Mouse (Mus musculus) intestine, embryonic 16.5 days (tissue): ENCODE measurements around the gene Cdh6. TPM values are rescaled to one million over a fixed set of nuclear protein-coding genes. Genes with fewer than 3 reads are reported as not detected.
A peak's percentile ranks its signal among the peaks of the same experiment; 100 is the strongest.

Source experiments
- ATAC-seq: fragments of 200-750 bp; cut with Nextera tagmentation; 2 replicates; pipeline ENCODE4 v1.8.0; 2017; ENCODE audit warnings: moderate TSS enrichment, moderate library complexity
- H3K27ac ChIP-seq: fragments of 300-500 bp; sonication (generic); 2 replicates; pipeline ENCODE4 v1.5.1; 2014; ENCODE audit warnings: mild to moderate bottlenecking, low read length
- H3K27me3 ChIP-seq: fragments of 300-500 bp; sonication (generic); replicated peaks from 2 replicates; pipeline ENCODE4 v1.6.1; 2014; ENCODE audit warnings: low read length, control low read depth, mixed read lengths; ENCODE audit not compliant: control insufficient read depth, insufficient read depth
- H3K36me3 ChIP-seq: fragments of 300-500 bp; sonication (generic); 2 replicates; pipeline ENCODE4 v1.6.1; 2014; ENCODE audit warnings: low read length, control low read depth; ENCODE audit not compliant: control insufficient read depth, insufficient read depth
- H3K4me1 ChIP-seq: fragments of 300-500 bp; sonication (generic); 2 replicates; pipeline ENCODE4 v1.6.1; 2014; ENCODE audit warnings: low read length, control low read depth, mixed read lengths; ENCODE audit not compliant: control insufficient read depth, insufficient read depth
- H3K4me2 ChIP-seq: fragments of 300-500 bp; sonication (generic); 2 replicates; pipeline ENCODE4 v1.6.1; 2014; ENCODE audit warnings: low read depth, low read length, control low read depth
- H3K4me3 ChIP-seq: fragments of 300-500 bp; sonication (generic); 2 replicates; pipeline ENCODE4 v1.5.1; 2014; ENCODE audit warnings: mild to moderate bottlenecking, low read length
- H3K9ac ChIP-seq: fragments of 300-500 bp; sonication (generic); 2 replicates; pipeline ENCODE4 v1.6.1; 2014; ENCODE audit warnings: low read depth, low read length
- H3K9me3 ChIP-seq: fragments of 300-500 bp; sonication (generic); 2 replicates; pipeline ENCODE4 v1.6.1; 2016; ENCODE audit warnings: low read length, control low read depth; ENCODE audit not compliant: control insufficient read depth
- WGBS: fragments of 180-500 bp; shearing (Covaris S2); extraction: QIAGEN DNeasy Blood & Tissue Kit; methylation state at CpG from one replicate; pipeline ENCODE4 v1.1.7; 2014; 5-methylcytosine and 5-hydroxymethylcytosine counted together
- polyA plus RNA-seq: library from polyadenylated mRNA; unstranded; fragments of >200 nt; fragmentation: Nextera tagmentation; extraction: Ambion mirVana; gene quantifications from 2 replicates; pipeline ENCODE4 v1.2.1, GENCODE M21; 2015

Cdh6 gene
- polyA plus RNA-seq, 1 experiment from 2014 or later = 5.1 TPM

DNA sequence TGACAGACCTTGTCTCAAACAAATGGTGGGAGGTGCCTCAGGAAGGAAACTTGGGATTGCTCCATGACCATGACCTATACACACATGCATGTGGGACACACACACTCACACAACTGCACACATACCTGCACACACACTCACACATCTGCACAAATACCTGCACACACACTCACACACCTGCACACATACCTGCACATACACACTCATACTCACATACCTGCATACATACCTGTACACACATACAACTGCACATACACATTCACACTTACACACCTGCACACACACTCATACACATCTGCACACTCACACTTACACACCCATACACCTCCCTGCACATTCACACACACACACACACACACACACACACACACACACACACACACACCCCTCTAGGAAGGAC lies 20.6 kb upstream of the Cdh6 start:
- no peak for ATAC-seq
- no peak overlapping the region for H3K4me3 ChIP-seq

DNA sequence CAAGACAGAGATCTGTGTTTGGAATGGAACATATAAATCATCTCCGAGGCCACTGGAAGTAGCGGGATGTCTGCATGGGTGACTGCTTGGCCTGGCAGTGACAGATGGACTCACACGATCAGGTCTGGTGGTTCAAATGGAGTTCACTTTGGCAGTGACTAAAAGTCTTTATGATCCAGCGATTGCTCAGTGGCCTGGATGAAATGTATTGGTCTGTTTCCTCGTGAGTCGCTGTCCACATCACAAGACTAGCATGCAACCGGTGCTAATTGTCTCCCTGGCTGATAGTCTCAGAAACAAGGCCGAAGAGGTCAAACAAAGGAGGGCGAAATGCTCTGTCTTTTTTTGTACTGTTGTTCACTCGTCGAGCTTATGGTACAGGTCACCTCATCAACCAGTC lies 19.6 kb upstream of the Cdh6 start:
- WGBS = 58% methylated on average over 11 of the region's 11 CpGs
- Histone ChIP-seq H3K27ac (no peak overlapping the region), H3K4me2 (no peak overlapping the region), H3K4me3 (no peak overlapping the region), H3K9ac (no peak overlapping the region), H3K27me3 (no peaks in the 10 kb centered on the region), H3K36me3 (no peaks in the 10 kb centered on the region), H3K9me3 (no peaks in the 10 kb centered on the region), H3K4me1 (no peaks in the 10 kb centered on the region)
- ATAC-seq = no peak

More for the DNA sequence above, 20.6 kb upstream of the Cdh6 start:
- Histone ChIP-seq H3K4me1 (no peaks in the 10 kb centered on the region), H3K27ac (no peak overlapping the region), H3K9ac (no peak overlapping the region), H3K27me3 (no peaks in the 10 kb centered on the region), H3K36me3 (no peaks in the 10 kb centered on the region), H3K4me2 (no peak overlapping the region), H3K9me3 (no peaks in the 10 kb centered on the region)

- no peak overlapping the region for H3K9ac ChIP-seq
- H3K36me3 ChIP-seq = no peaks in the 10 kb centered on the region
- no peaks in the 10 kb centered on the region for H3K9me3 ChIP-seq
- no peaks in the 10 kb centered on the region for H3K4me1 ChIP-seq
- 67% methylated on average over 5 of the region's 5 CpGs for WGBS
- no peaks in the 10 kb centered on the region for H3K27me3 ChIP-seq
- H3K27ac ChIP-seq = no peak overlapping the region
- ATAC-seq = no peak
- H3K4me2 ChIP-seq = no peak overlapping the region
- H3K4me3 ChIP-seq = no peak overlapping the region
These were observed 10.2 kb upstream of the Cdh6 start for GRCm38 (mm10) chr15:13183661-13184060.

DNA sequence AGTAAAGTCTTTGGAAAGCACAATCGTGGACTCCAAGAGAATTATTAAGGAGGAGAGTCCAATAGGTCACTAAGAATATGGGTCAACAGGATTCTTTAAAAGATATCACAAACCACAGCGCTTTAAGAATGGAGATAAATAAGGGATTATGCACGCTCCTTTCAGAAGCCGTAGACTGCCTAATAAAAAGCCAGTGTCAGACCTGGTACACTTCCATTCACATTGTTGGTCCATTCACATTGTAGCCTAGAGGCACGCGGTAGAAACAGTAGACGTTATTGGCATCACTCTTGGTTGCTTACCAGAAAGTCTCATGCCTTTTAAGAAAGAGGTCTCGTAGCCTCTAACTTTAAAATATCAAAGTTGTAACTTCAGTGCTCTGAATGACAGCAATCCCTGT lies 8.0 kb upstream of the Cdh6 start:
- 87% methylated on average over 8 of the region's 8 CpGs for WGBS

GRCm38 (mm10) chr15:13181014-13181413 lies 7.5 kb upstream of the Cdh6 start:
- no peaks in the 10 kb centered on the region for H3K9me3 ChIP-seq
- H3K4me1 ChIP-seq = no peaks in the 10 kb centered on the region
- no peak for ATAC-seq
- no peaks in the 10 kb centered on the region for H3K36me3 ChIP-seq
- no peak overlapping the region for H3K4me3 ChIP-seq
- H3K27me3 ChIP-seq = no peaks in the 10 kb centered on the region
- H3K27ac ChIP-seq = no peak overlapping the region
- no peak overlapping the region for H3K9ac ChIP-seq
- WGBS = 34% methylated on average over 4 of the region's 4 CpGs
- no peak overlapping the region for H3K4me2 ChIP-seq

More for the DNA sequence above, 8.0 kb upstream of the Cdh6 start:
- H3K4me2 ChIP-seq = no peak overlapping the region
- ATAC-seq = no peak
- no peaks in the 10 kb centered on the region for H3K27me3 ChIP-seq
- H3K9me3 ChIP-seq = no peaks in the 10 kb centered on the region
- no peaks in the 10 kb centered on the region for H3K4me1 ChIP-seq
- no peak overlapping the region for H3K27ac ChIP-seq
- no peak overlapping the region for H3K9ac ChIP-seq
- H3K4me3 ChIP-seq = no peak overlapping the region
- no peaks in the 10 kb centered on the region for H3K36me3 ChIP-seq

DNA sequence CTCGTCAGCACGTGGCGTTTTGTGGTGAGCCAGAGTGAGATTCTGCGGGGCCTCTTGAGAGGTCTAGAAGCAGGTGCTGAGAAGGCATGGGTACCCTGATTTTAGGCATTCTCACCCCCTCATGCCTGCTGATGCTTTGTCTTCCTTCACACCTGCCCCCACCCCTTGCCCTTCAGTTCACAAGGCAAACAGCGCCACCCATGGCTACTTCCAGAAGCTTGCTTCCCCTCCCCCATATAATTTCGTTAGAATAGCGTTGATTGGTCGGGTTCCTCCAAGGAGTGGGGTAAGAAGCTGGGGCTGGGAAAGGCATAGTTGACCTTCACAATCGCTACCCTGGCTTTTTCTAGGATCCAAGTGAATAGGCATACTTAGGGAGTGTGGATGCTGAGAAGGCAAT lies 2.5 kb upstream of the Cdh6 start:
- Histone ChIP-seq H3K27me3 (peaks cover 7% of the 10 kb centered on the region), H3K4me1 (peaks cover 10% of the 10 kb centered on the region), H3K9me3 (no peaks in the 10 kb centered on the region), H3K4me3 (no peak overlapping the region), H3K27ac (no peak overlapping the region), H3K36me3 (no peaks in the 10 kb centered on the region), H3K9ac (no peak overlapping the region), H3K4me2 (no peak overlapping the region)
- 27% methylated on average over 9 of the region's 9 CpGs for WGBS
- no peak for ATAC-seq

DNA sequence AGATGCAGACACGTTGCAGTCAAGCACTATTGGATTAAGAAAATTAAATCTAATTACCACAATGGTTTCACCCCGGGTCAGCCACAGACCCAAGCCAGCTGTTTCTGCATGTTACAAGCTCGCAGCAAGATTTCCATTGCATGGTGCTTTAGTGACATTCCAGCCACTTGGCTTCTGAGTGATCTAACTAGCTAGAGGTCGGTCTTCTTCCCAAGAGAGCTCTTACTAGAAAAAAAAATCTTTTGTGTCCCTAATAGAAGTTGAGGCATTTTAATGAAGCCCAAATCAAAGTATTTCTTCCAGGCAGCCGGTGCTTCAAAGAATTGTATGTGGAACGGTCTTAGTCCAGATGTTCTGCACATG lies 1.1 kb upstream of the Cdh6 start:
- 22% methylated on average over 6 of the region's 6 CpGs for WGBS
- Histone ChIP-seq H3K4me3 (no peak overlapping the region), H3K9me3 (no peaks in the 10 kb centered on the region), H3K36me3 (no peaks in the 10 kb centered on the region), H3K27ac (no peak overlapping the region), H3K9ac (no peak overlapping the region), H3K4me2 (no peak overlapping the region), H3K27me3 (peaks cover 7% of the 10 kb centered on the region), H3K4me1 (peaks cover 10% of the 10 kb centered on the region)
- no peak for ATAC-seq

GRCm38 (mm10) chr15:13173840-13174617 lies 554 bp upstream of the Cdh6 start:
- Histone ChIP-seq H3K9ac (peak overlapping the region; percentile 61; the same call in 1 of the 2 replicates), H3K4me1 (peaks cover 10% of the 10 kb centered on the region), H3K36me3 (no peaks in the 10 kb centered on the region), H3K4me2 (peak overlapping the region; percentile 92), H3K9me3 (no peaks in the 10 kb centered on the region), H3K27me3 (peaks cover 7% of the 10 kb centered on the region), H3K27ac (no peak overlapping the region), H3K4me3 (peak overlapping the region; percentile 61)
- no peak for ATAC-seq
- WGBS = 2% methylated on average over 27 of the region's 27 CpGs

- peak; percentile 41 for ATAC-seq
- peaks cover 10% of the 10 kb centered on the region for H3K4me1 ChIP-seq
- H3K27me3 ChIP-seq = peaks cover 7% of the 10 kb centered on the region
- under 1% methylated on average over 26 of the region's 26 CpGs for WGBS
- H3K9ac ChIP-seq = peak overlapping the region; percentile 61
- H3K9me3 ChIP-seq = no peaks in the 10 kb centered on the region
- no peaks in the 10 kb centered on the region for H3K36me3 ChIP-seq
- peak overlapping the region; percentile 48 for H3K27ac ChIP-seq
- peak overlapping the region; percentile 92 for H3K4me2 ChIP-seq
- H3K4me3 ChIP-seq = peak overlapping the region; percentile 61
These were observed 957 bp downstream of the Cdh6 start for GRCm38 (mm10) chr15:13172365-13173070.
